Mouse (Mus musculus) frontal cortex, postnatal 36 days (tissue): ENCODE results near the gene Kcnj11.

Experiments used
- DNase-seq, 2 experiments: peaks; one replicate each; pipeline ENCODE4 v3.0.0; 2022; ENCODE audit warnings: low spot score in 2 of 2

Kcnj11 gene

GRCm38 (mm10) chr7:46100563-46100962, at the start of gene Kcnj11:
TSS of gene Kcnj11 (minus strand) at chr7:46100764.
- DNase-seq, result peak; percentile 72 to 79

- DNase-seq, result no peak
Measured at GRCm38 (mm10) chr7:46147417-46147816, 46.9 kb upstream of the Kcnj11 start.

GRCm38 (mm10) chr7:46146675-46147308, 46.2 kb upstream of the Kcnj11 start:
- no peak for DNase-seq

GRCm38 (mm10) chr7:46144061-46144460, 43.5 kb upstream of the Kcnj11 start:
- DNase-seq, result no peak

GRCm38 (mm10) chr7:46138329-46138930, 37.9 kb upstream of the Kcnj11 start:
- DNase-seq, result peak; percentile 31 to 63

- no peak for DNase-seq
Measured at GRCm38 (mm10) chr7:46133858-46134257, 33.3 kb upstream of the Kcnj11 start.

- DNase-seq, result no peak
Measured at GRCm38 (mm10) chr7:46132229-46132628, 31.7 kb upstream of the Kcnj11 start.

- peak; percentile 60 to 61 for DNase-seq
Measured at GRCm38 (mm10) chr7:46131806-46132205, 31.2 kb upstream of the Kcnj11 start.

GRCm38 (mm10) chr7:46131266-46131665, 30.7 kb upstream of the Kcnj11 start:
- peak; percentile 49 to 64 for DNase-seq

- no peak for DNase-seq
Measured at GRCm38 (mm10) chr7:46130723-46131122, 30.2 kb upstream of the Kcnj11 start.

- no peak for DNase-seq
Measured at GRCm38 (mm10) chr7:46129463-46130179, 29.1 kb upstream of the Kcnj11 start.

- DNase-seq, result no peak
Measured at GRCm38 (mm10) chr7:46128196-46128595, 27.6 kb upstream of the Kcnj11 start.

GRCm38 (mm10) chr7:46125340-46125739, 24.8 kb upstream of the Kcnj11 start:
- no peak for DNase-seq

GRCm38 (mm10) chr7:46124460-46124859, 23.9 kb upstream of the Kcnj11 start:
- DNase-seq, result no peak

- no peak for DNase-seq
Measured at GRCm38 (mm10) chr7:46122964-46123363, 22.4 kb upstream of the Kcnj11 start.

GRCm38 (mm10) chr7:46117035-46117434, 16.5 kb upstream of the Kcnj11 start:
- DNase-seq, result no peak

GRCm38 (mm10) chr7:46116118-46116581, 15.6 kb upstream of the Kcnj11 start:
- DNase-seq, result no peak

- no peak for DNase-seq
Measured at GRCm38 (mm10) chr7:46113435-46113834, 12.9 kb upstream of the Kcnj11 start.

- DNase-seq, result no peak
Measured at GRCm38 (mm10) chr7:46111938-46112337, 11.4 kb upstream of the Kcnj11 start.

GRCm38 (mm10) chr7:46111212-46111817, 10.8 kb upstream of the Kcnj11 start:
- DNase-seq, result no peak

- DNase-seq, result no peak
Measured at GRCm38 (mm10) chr7:46110079-46110478, 9.5 kb upstream of the Kcnj11 start.

GRCm38 (mm10) chr7:46105484-46105883, 4.9 kb upstream of the Kcnj11 start:
- DNase-seq, result no peak
